Mouse (Mus musculus): Measurements from ENCODE around the gene Cd68.

The Cd68 gene

DNA sequence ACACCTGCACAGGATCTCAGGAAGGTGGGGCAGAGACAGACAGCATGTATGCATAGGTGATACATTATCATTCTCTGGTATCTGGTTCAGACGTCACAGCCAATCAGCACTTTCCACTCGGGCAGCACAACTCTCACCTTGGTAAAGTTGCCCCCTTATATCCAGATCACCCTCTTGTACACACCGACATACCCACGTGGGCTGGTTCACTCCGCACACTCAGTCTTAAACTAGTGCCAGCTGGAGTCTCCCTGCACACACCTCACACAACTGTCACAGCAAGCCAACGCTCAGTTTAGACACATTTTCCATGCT lies 29.1 kb upstream of the Cd68 start:
- DNase-seq (ENCODE audit: low spot score): no peak

GRCm38 (mm10) chr11:69693421-69693965 lies 27.5 kb upstream of the Cd68 start:
- DNase-seq (ENCODE audit: low spot score): no peak

- no peak for DNase-seq (ENCODE audit: low spot score)
Measured at GRCm38 (mm10) chr11:69692863-69693262, 26.9 kb upstream of the Cd68 start.

DNA sequence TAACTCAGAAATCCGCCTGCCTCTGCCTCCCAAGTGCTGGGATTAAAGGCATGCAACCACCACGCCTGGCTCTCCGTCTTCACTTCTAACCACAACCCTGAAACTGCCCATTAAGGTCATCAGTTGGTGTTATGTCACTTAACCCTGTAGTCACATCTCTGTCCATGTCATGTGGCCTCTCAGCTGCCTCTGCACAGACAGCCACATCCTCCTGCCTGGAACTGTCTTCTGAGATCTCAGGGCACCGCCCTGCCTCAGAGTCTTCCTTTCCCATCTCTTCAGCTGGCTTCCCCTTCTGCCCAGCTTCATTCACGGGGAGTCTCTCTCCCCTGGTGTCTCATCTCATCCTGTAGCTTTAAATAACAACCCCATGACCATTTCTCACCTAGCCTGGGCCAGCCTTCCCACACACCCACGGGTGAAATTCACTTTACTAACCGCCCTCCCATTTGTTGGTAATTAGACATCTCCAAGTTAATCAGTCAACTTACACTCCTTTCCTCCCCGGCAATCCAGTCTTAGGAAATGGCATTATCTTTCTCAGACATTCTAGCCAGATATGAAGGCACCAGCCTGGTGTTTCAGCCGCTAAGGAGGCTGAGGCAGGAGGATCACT lies 26.4 kb upstream of the Cd68 start:
- DNase-seq (ENCODE audit: low spot score): no peak

GRCm38 (mm10) chr11:69689891-69690290 lies 23.9 kb upstream of the Cd68 start:
- no peak for DNase-seq (ENCODE audit: low spot score)

GRCm38 (mm10) chr11:69687061-69687460 lies 21.1 kb upstream of the Cd68 start:
- DNase-seq (ENCODE audit: low spot score): no peak

GRCm38 (mm10) chr11:69686377-69686776 lies 20.4 kb upstream of the Cd68 start:
- DNase-seq (ENCODE audit: low spot score): no peak

DNA sequence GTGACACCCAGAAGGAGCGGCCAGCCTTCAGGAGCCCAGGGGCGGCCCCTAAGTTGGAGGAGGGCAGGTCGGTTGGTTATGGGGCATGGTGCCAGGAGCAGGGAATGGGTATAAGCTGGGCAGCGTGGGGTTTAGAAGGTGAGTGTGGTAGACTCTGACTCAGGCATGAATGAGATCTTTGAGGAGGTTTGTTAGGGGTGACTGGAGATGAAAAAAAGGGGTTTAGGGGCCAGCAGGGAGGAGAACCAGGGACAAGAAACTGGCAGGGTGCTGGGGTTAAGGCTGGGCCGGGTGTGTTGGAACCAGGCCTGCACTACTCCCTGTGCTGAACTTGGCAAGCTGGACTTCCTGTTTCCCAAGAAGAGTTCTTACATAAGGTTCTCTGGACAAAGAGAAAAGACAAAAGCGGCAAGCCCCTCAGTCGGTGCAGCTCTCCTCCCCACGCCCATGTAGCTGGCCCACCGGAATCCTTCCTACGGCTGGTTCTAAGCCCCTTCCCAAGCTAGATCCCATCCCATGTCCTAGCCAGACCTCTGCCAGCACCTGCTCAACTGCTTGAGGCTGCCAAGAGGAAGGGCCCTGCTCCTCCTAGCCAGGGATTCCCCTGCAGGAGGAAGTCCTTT lies 19.7 kb upstream of the Cd68 start, which contains the start of gene Tnfsf13:
Gene Tnfsf13, minus strand, starts transcription at position 259 of the 623 bp plus-strand sequence.
- DNase-seq (ENCODE audit: low spot score): no peak

DNA sequence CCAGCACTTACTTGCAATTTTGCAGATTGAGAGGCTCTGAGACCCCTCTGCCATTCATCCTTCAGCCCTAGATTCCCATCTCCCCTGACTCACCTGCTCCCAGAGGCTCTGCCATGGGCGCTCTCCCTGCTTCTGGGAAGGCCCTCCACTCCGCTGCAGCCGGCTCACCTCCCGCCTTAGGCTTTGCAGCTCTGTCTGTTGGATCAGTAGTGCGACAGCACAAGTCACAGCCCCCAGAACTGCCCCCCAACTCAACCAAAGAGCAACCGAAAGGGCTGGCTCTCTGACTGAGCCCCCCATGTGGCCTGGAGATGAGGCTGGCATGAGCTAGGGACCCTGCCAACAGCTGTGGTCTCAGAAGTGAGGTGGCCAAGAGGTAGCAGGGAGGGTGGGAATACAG lies 19.0 kb upstream of the Cd68 start:
- DNase-seq (ENCODE audit: low spot score): no peak

DNA sequence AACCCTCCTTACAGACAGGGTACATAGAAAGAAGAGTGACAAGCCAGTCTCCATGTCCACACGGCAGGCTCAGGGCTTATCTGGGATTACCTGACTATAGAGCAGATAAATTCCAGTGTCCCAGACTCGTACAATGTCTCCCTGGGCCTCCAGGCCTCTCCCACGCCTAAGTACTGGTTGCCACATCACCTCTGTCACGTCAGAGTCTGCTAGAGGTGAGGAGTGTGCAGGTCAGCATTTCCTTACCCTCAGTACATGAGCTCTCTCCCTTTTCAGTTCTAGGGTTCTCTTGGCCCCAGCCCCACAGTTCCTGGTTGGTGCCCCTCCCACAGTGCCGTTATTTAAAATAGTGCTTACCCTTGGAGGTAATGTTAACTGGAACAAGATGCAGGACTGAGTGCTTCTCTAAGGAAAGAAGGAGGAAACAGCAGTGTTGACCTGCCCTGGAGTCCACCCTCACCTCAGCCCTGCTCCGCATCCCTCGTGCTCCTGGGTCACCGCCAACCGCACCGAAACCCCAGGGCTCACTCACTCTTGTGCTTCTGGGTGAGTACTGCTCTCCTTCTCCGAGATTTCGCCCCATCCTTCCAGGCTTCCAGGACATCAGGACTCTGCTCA lies 18.3 kb upstream of the Cd68 start:
- no peak for DNase-seq (ENCODE audit: low spot score)

DNA sequence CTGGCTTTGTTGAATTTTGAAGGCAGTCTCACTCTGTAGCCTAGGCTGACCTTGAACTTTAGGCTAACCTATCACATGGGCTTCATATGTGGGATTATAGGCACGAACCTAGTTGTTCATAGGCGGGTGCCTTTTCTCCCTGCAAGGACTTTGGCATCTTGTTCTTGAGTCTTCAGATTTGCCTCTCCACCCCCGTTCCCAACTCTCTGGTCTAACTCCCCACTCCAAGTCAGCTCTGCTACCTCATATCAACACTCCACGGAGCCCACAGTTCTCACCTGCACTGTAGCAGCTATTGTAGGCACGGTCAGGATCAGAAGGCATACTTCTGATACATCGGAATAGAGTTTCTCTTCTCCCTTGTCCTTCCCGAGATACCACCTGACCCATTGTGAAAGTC lies 17.6 kb upstream of the Cd68 start:
- no peak for DNase-seq (ENCODE audit: low spot score)

- DNase-seq (ENCODE audit: low spot score): peak; percentile 97
Measured at GRCm38 (mm10) chr11:69682840-69683533, 17.0 kb upstream of the Cd68 start.

GRCm38 (mm10) chr11:69682209-69682839 lies 16.4 kb upstream of the Cd68 start:
- peak; percentile 41 for DNase-seq (ENCODE audit: low spot score)

DNA sequence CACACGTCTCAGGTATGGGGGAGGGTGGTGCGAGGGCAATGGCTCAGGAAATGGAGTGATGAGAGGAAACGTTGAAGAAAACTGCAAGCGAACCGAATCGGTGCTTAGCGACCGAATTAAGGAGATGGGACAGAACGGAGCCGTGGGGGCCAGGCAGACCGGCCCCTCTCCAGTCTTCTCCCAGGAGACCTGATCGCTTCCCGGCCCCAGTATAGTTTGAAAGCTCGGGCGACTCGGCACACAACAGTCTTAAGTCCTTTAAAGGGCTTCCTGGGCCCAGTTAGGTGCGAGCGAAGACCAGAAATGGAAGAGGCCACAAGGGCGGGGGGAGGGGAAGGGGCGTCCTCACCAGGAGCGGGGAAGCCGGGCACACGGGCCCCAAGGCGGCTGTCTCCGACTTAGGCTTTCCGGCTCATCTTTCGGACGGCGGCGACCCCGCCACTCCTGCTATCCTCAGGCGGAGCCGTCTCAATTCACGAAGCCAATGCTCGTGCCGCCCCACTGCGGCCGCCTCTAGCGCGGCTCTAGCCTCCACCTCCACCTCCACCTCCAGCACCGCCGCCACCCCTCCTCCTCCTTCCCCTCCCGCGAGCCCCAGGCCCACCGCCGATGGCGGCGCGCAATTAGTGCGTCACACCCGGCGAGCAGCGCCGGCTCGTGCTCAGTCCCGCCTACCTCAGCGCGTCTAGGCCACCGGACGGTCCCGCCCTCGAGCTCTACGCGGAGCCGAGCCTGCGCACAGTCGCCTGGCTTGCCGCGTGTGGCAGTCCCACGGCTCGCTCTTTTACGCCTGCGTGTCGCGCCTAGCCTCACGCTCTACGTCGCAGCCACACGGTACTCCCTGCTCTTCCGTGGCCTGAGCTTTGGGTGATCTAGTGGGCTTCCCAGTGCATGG lies 15.6 kb upstream of the Cd68 start, which contains the start of gene Senp3:
Gene Senp3, minus strand, starts transcription at position 771 of the 895 bp plus-strand sequence.
- DNase-seq (ENCODE audit: low spot score): peak; percentile 99

DNA sequence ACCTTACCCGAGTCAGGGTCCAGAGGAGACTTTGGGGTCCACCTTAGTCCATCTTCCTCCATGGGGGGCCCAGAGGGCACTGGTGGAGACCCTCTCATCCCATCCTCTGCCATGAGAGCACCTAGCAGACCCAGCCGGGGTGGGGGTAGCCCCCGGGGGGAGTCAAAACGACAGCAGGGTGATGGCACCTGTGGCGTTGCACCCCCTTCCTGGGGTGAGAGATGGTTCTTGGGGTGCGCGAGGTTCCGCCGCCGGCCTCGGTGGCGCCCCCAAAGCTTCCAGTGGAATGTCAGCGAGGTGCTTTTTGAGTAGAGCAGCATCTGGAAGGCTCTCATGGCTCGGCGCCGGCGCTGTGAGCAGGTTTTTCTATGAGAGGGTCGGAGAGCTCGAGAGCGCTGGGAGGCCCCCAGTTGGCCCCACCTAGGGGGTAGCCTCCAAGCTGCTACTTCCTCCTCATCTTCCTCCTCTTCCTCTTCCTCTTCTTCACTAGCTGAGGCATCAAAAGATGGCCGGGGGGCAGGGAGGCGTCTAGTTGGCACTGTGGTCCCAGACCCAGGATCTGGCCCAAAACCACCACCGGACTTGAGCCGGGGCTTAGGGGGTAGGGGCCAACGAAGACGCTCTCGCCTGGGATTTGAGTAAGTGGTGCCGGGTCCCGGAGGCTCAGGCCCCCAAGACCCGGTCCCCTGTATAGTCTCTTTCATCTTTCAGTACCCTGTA lies 14.3 kb upstream of the Cd68 start:
- no peak for DNase-seq (ENCODE audit: low spot score)

- DNase-seq (ENCODE audit: low spot score): no peak
Measured at GRCm38 (mm10) chr11:69679144-69679543, 13.2 kb upstream of the Cd68 start.

- peak; percentile 100 for DNase-seq (ENCODE audit: low spot score)
Measured at GRCm38 (mm10) chr11:69672211-69672706, 6.3 kb upstream of the Cd68 start, which contains the start of gene Eif4a1. TSS of gene Eif4a1 (minus strand) at chr11:69672423.

GRCm38 (mm10) chr11:69671726-69672124 lies 5.8 kb upstream of the Cd68 start:
- DNase-seq (ENCODE audit: low spot score): no peak

DNA sequence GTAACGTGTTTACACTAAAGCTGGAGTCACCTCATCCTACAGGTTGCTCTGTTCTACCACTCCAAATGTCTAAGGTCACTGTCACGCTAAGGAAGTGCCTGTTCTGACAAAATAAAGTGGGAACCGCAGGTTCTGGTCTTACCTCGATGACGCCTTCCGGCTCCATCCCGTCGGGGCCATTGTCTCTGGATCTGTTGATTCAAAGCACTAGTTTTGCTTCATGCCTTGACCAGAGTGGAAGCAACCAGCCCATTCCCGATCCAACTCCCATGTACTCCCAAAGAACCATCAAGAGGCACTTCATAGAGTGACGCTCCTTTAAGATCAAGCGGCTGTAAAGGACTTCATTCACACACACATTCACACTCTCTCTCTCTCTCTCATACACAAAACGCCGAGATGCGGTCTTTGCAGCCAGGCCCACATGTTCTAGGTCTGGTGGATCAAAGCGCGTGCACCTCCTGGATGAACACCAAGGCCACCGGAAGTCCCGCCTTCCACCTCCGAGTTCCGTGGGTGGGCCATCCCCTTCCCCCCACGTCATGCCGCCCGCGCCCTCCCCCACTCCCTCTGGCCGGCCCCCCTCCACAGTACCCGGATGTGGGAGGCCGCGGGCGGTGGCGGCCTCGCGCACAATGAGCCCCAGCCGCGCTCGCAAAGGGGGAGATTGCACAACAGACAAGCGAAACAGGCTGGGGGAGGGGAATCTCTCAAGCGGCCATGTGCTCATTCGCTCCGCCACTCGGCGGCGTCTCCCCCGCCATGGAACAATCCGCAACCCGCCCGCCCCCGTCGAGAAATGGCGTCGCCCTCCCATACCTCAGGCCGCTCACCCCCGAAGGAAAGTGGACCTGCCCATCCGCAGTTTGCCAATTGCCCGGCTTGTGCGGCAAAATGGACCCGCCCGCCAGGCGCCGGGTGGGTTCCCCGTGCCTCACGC lies 5.1 kb upstream of the Cd68 start:
- DNase-seq (ENCODE audit: low spot score): peak; percentile 94

Data from embryo, embryonic 10 days (tissue).